Mouse (Mus musculus) natural killer cell, adult 2 months (primary cell): ENCODE measurements at regions not wholly inside any gene's neighbourhood (a gene's known extent, or its start where the extent isn't known, plus 50 kb on each side); places are given as distances from the start of the nearest gene placed in this dataset.

Source experiments
- DNase-seq, 2 experiments: peaks; one replicate each; pipeline ENCODE4 v3.0.0; 2022; ENCODE audit warnings: low spot score in 2 of 2

GRCm38 (mm10) chr13:54318161-54318560 lies 53.0 kb upstream of the Cplx2 start:
- DNase-seq = no peak

GRCm38 (mm10) chr13:54318601-54319000 lies 52.5 kb upstream of the Cplx2 start:
- DNase-seq = no peak

DNA sequence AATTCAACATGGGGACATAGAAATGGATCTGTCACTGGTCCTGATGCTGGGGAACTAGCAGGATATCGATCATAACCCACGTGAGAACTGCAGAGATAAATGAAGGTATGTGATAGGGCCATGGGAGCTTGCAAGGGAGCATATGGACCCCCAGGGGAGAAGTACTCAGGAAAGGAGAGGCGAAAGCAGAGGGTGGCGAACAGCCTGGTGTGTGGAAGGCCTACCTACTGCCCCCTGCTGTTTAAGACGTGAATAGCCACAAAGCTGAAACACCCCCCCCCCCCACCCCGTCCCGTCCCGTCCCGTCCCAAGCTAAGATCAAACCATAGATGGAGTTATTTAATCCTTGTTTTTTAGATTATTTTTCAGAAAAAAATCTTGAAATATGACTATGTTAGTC lies 50.9 kb upstream of the Cplx2 start:
- DNase-seq = no peak

DNA sequence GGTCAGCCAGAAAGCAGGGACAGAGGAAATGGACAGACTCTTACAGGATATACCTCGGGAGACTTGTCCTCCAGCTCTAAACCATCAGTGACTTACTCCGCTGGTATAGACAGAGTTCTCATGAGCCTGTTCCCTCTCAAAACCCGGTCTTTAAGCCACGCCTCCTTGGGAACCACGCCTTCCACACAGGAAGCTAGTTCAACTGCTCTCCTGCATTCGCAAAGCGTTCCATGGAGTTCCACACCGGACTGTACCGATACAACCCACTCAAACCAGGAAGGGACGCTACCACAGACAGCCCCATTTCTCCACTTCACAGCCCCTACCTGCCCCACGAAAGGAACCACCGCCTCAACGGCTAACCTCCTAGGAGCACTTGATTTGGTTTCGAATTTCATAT lies 50.1 kb upstream of the Cplx2 start:
- no peak for DNase-seq
